Mouse (Mus musculus) cerebellum, adult 2 months (tissue): Measurements from ENCODE around the gene Tssc4.

Experiments
- CTCF ChIP-seq: fragments of 200-500 bp; IDR thresholded peaks from 2 replicates; pipeline ENCODE4 v1.5.1; 2011; ENCODE audit warnings: low read depth, mild to moderate bottlenecking, control low read depth, low read length, moderate library complexity, borderline replicate concordance; ENCODE audit not compliant: insufficient read depth
- POLR2A ChIP-seq: fragments of 200-500 bp; IDR thresholded peaks from 2 replicates; pipeline ENCODE4 v1.6.1; 2011; ENCODE audit warnings: low read length, control low read depth, borderline replicate concordance; ENCODE audit not compliant: insufficient read depth

DNA sequence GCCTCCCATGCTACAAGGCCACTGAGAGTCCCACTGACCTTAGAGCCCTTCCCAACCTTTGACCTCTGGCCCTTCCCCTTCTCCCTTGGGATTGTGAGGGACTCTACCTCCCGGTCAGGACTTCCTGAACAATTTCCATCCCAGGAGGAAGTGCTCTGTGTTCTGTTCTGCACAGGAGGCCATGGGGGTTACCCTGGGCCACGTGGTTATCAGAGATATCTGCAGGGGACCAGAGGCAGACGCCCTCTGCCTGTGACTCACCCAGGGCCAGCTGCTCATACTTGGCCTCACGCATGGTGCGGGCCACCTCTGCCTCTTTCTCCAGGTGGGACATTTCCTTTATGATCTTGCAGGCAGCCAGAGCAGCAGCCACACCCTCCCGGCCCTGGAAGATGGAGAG, 13.0 kb downstream of the Tssc4 start:
- no peak for TF ChIP-seq CTCF
- no peak for TF ChIP-seq POLR2A
